Mouse (Mus musculus) layer of hippocampus, adult 2 months (tissue): ENCODE measurements around the gene Hmgb4. TPM values are rescaled to one million over a fixed set of nuclear protein-coding genes. Genes with fewer than 3 reads are reported as not detected.

Source experiments
- DNase-seq, 2 experiments: peaks; one replicate each; pipeline ENCODE4 v3.0.0; 2022; ENCODE audit warnings: low spot score in 2 of 2
- H3K27ac ChIP-seq: fragments of 200-600 bp; 2 replicates; pipeline ENCODE4 v1.8.1; 2022
- H3K4me3 ChIP-seq: fragments of 200-600 bp; 2 replicates; pipeline ENCODE4 v1.8.1; 2022; ENCODE audit warnings: mild to moderate bottlenecking
- CTCF ChIP-seq: fragments of 200-600 bp; conservative IDR thresholded peaks from 2 replicates; pipeline ENCODE4 v1.8.1; 2022; ENCODE audit warnings: antibody characterized with exemption, mild to moderate bottlenecking, moderate library complexity
- long read RNA-seq, 2 experiments: library from polyadenylated mRNA; stranded (forward); transcript quantifications; one replicate each; pipeline ENCODE4 v2.0.0; 2021; ENCODE audit warnings: borderline mapping rate in 2 of 2
- total RNA-seq, 2 experiments: library from RNA; stranded (reverse); gene quantifications; 2 replicates each; pipeline ENCODE4 v1.2.3; 2021

The Hmgb4 gene
- not detected for total RNA-seq
- long read RNA-seq, experiment 1: 0 reads
- long read RNA-seq, experiment 2: 0 reads

GRCm38 (mm10) chr4:128260907-128261560, at the start of gene Hmgb4:
Gene Hmgb4, minus strand, starts transcription at chr4:128260957.
- no peak for TF ChIP-seq CTCF
- no peak within 1 kb of the TSS for H3K27ac ChIP-seq
- peak in 1 of 2 experiments; percentile 27 for DNase-seq
- no peak within 1 kb of the TSS for H3K4me3 ChIP-seq

- no peak for DNase-seq
- H3K27ac ChIP-seq: no peak overlapping the region
- no peak overlapping the region for H3K4me3 ChIP-seq
- TF ChIP-seq CTCF: no peak
Measured at GRCm38 (mm10) chr4:128306011-128306410, 45.3 kb upstream of the Hmgb4 start.

GRCm38 (mm10) chr4:128304049-128304448, 43.3 kb upstream of the Hmgb4 start:
- no peak; the same call in 1 of the 2 replicates for TF ChIP-seq CTCF
- H3K27ac ChIP-seq: no peak overlapping the region
- no peak overlapping the region for H3K4me3 ChIP-seq
- peak; percentile 34 to 50 for DNase-seq

GRCm38 (mm10) chr4:128288095-128288494, 27.3 kb upstream of the Hmgb4 start:
- no peak for TF ChIP-seq CTCF
- no peak overlapping the region for H3K27ac ChIP-seq
- DNase-seq: no peak
- H3K4me3 ChIP-seq: no peak overlapping the region

DNA sequence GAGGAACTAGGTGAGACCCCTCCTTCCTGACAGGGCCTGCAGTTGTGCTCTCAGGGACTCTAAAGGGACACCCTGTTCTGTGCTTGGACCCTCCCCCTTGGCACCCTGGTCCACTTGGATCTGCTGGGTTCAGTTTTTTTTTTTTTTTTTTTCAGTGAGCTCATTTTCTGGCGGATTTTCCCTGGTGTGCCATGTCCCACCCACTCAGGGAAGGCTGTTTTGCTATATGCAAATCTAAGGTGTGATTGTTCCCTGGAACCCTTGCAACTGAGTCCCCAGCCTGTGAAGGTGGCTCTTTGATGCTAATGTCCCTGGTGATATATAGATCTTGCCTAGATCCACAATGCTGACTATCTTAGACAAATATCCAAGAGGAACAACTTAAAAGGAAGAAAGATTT, 24.3 kb upstream of the Hmgb4 start:
- Histone ChIP-seq H3K27ac (no peak overlapping the region), H3K4me3 (no peak overlapping the region)
- no peak for TF ChIP-seq CTCF
- no peak for DNase-seq

GRCm38 (mm10) chr4:128275586-128275985, 14.8 kb upstream of the Hmgb4 start:
- no peak overlapping the region for H3K4me3 ChIP-seq
- no peak for TF ChIP-seq CTCF
- no peak overlapping the region for H3K27ac ChIP-seq
- no peak for DNase-seq

DNA sequence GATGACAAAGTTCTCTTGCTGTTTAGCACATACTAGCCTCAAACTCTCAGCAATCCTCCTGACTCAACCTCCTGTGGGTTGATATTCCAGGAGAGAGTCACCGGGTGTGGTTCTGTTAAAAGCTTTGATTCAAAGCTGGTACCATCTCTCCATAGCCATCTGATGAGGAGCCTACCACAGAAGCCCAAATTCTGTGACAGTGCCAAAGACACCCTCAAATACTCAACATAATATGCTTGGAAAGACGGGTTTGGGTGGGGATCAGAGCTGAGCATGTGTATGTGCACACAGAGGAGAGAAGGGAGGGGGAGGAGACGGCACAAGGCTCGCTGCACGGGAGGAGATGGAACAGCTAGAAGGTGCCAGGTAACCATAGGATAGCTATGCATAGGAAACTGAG, 14.4 kb upstream of the Hmgb4 start:
- H3K27ac ChIP-seq: no peak overlapping the region
- DNase-seq: peak in 1 of 2 experiments; percentile 41
- TF ChIP-seq CTCF: no peak

GRCm38 (mm10) chr4:128273146-128273545, 12.4 kb upstream of the Hmgb4 start:
- H3K27ac ChIP-seq: no peak overlapping the region

More for the DNA sequence above, 14.4 kb upstream of the Hmgb4 start:
- no peak overlapping the region for H3K4me3 ChIP-seq

GRCm38 (mm10) chr4:128272501-128272900, 11.7 kb upstream of the Hmgb4 start:
- DNase-seq: no peak
- no peak for TF ChIP-seq CTCF
- no peak overlapping the region for H3K4me3 ChIP-seq
- no peak overlapping the region for H3K27ac ChIP-seq

More at GRCm38 (mm10) chr4:128273146-128273545, 12.4 kb upstream of the Hmgb4 start:
- no peak for DNase-seq
- TF ChIP-seq CTCF: no peak
- no peak overlapping the region for H3K4me3 ChIP-seq

DNA sequence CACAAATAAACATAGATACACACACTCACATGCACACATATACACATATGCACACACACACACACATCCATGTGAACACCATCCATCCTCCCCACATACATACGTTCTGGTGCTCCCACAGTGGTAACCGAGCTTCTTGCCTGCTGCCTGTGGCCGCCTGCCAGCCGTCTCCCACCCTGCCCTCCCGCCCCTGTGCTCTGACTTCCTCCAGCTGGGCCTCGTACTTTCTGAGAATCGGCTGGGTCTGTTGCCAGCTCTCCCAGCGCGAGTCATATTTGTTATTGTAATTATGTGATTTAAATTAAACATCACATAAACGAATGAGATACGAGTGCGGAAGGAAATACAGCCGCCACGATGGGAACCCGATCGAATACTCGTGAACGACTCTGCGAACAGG, 10.2 kb upstream of the Hmgb4 start:
- Histone ChIP-seq H3K27ac (no peak overlapping the region), H3K4me3 (no peak overlapping the region)
- TF ChIP-seq CTCF: no peak
- DNase-seq: no peak

GRCm38 (mm10) chr4:128270177-128270576, 9.4 kb upstream of the Hmgb4 start:
- Histone ChIP-seq H3K4me3 (no peak overlapping the region), H3K27ac (no peak overlapping the region)
- no peak for DNase-seq
- no peak for TF ChIP-seq CTCF

DNA sequence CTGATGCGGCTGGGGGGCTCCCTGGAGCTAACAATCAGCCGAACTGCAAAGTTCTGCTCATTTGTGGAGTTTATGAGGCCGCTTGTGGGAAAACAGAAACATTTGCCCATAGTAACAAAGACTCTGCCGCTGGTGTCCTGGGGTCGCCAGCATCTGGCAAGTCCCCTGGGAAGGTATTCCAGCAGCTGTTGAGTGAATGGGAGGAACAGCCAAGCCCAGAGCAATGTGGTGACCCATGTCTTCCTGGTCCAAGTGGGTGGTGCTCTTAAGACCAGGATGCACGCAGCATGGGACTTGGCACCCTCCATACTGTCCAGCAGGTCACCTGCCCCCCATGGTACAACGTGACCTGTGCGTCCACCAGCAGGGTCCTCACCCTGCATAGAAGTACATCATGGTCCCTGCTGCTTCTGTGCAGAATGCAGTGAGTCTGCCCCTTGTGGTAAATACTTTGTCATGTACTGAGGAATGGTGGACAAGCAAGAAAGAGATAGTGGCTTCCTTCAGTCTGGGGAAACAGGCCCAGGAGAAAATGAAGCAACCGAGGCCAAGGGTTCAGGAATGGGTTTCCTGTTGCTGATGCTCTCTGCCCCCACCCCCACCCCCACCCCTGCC, 8.6 kb upstream of the Hmgb4 start:
- no peak for DNase-seq
- H3K4me3 ChIP-seq: no peak overlapping the region
- peak; percentile 43 for TF ChIP-seq CTCF
- H3K27ac ChIP-seq: no peak overlapping the region

- no peak for TF ChIP-seq CTCF
- Histone ChIP-seq H3K4me3 (no peak overlapping the region), H3K27ac (no peak overlapping the region)
- no peak for DNase-seq
Measured at GRCm38 (mm10) chr4:128265341-128265740, 4.6 kb upstream of the Hmgb4 start.

DNA sequence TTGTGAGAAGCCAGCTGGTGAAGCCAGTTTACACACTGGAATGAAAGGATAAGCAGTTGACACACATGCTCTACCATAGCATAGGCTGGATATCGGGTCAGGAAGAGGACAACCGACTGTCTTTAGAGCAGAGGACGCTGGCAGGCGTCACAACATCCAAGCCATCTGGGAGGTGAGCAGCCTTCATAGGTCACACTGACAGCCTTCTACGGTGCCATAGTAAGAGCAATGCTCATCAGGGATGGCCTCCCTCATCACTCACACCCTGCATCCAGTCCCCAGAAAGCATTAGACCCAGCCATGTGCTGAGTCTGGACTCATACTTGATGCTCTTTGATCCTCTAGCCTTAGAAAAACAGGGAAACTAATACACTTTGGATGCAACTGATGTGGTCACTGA, 3.7 kb upstream of the Hmgb4 start:
- no peak for DNase-seq
- Histone ChIP-seq H3K4me3 (no peak overlapping the region), H3K27ac (no peak overlapping the region)
- no peak for TF ChIP-seq CTCF
